Mouse (Mus musculus): ENCODE data around the gene 5031439G07Rik. TPM values are rescaled to one million over a fixed set of nuclear protein-coding genes. Genes with fewer than 3 reads are reported as not detected.

Gene 5031439G07Rik
- polyA plus RNA-seq, 1 experiment from 2014 or later = 12.6 TPM

DNA sequence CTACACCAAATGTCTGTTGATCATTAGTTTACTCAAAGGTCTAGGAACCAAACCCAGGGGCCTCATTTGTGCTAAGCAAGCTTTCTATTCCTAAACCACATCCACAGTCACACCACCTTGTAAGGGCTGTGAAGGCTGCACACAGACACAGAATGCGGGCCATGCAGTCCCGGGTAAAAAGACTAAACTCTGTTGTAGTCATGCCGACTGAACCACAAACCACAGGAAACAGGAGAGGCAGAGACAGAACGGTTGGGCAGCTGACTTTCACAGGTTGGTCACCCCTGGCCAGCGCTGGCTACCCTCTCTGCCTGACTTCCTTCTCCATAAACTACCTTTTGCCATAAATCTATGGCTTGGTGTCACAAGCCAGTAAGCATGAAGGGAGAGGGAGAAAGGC, 23.6 kb downstream of the 5031439G07Rik start:
- no peaks in the 10 kb centered on the region for H3K9me3 ChIP-seq
- H3K4me3 ChIP-seq (replicated peaks) = no peak overlapping the region
- H3K27me3 ChIP-seq (replicated peaks) = no peaks in the 10 kb centered on the region
- ATAC-seq = no peak
- no peaks in the 10 kb centered on the region; the same call in 1 of the 2 replicates for H3K4me1 ChIP-seq (replicated peaks)
- H3K9ac ChIP-seq = no peak overlapping the region
- WGBS = 60% methylated on average over 5 of the region's 5 CpGs
- no peaks in the 10 kb centered on the region; the same call in 1 of the 2 replicates for H3K36me3 ChIP-seq
- no peak overlapping the region for H3K27ac ChIP-seq
- no peak overlapping the region for H3K4me2 ChIP-seq (replicated peaks)

- no peak for ATAC-seq
- 84% methylated on average over 2 of the region's 2 CpGs for WGBS
These were observed 25.8 kb downstream of the 5031439G07Rik start for GRCm38 (mm10) chr15:84962518-84962917.

DNA sequence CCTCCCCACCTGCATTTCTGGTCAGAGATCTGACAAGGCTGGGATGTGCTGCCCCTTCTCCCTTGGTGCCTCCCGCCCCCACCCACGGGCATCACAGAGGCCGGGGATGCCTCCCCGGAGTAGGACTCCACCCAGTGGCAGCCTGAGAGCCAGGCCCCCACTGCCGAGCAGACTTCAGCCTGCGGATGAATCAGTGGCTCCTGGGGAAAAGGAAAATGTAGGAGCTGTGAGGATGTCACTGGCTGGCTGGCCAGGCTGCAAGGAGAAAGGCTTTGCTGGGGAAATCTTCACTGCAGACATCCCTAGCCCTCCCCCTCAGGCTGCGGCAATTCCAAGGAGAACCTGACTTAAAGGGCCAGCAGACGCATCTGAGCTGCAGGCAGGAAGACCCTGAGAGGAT, 27.7 kb downstream of the 5031439G07Rik start:
- WGBS = 32% methylated on average over 7 of the region's 8 CpGs
- Histone ChIP-seq H3K36me3 (peaks cover 5% of the 10 kb centered on the region; the same call in 1 of the 2 replicates), H3K4me2 (replicated peaks) (no peak overlapping the region), H3K27ac (no peak overlapping the region), H3K4me3 (replicated peaks) (no peak overlapping the region), H3K4me1 (replicated peaks) (no peaks in the 10 kb centered on the region; the same call in 1 of the 2 replicates), H3K9me3 (no peaks in the 10 kb centered on the region), H3K27me3 (replicated peaks) (no peaks in the 10 kb centered on the region), H3K9ac (no peak overlapping the region)
- ATAC-seq = no peak

More at GRCm38 (mm10) chr15:84962518-84962917, 25.8 kb downstream of the 5031439G07Rik start:
- H3K4me2 ChIP-seq (replicated peaks) = no peak overlapping the region
- no peaks in the 10 kb centered on the region; the same call in 1 of the 2 replicates for H3K4me1 ChIP-seq (replicated peaks)
- H3K27ac ChIP-seq = no peak overlapping the region
- H3K27me3 ChIP-seq (replicated peaks) = no peaks in the 10 kb centered on the region
- no peak overlapping the region for H3K9ac ChIP-seq
- H3K9me3 ChIP-seq = no peaks in the 10 kb centered on the region
- H3K4me3 ChIP-seq (replicated peaks) = no peak overlapping the region
- H3K36me3 ChIP-seq = peaks cover 5% of the 10 kb centered on the region; the same call in 1 of the 2 replicates

- H3K36me3 ChIP-seq = peaks cover 12% of the 10 kb centered on the region; the same call in 1 of the 2 replicates
- no peak overlapping the region for H3K27ac ChIP-seq
- H3K9me3 ChIP-seq = no peaks in the 10 kb centered on the region
- H3K4me1 ChIP-seq (replicated peaks) = no peaks in the 10 kb centered on the region; the same call in 1 of the 2 replicates
- H3K9ac ChIP-seq = no peak overlapping the region
- ATAC-seq = no peak
- H3K27me3 ChIP-seq (replicated peaks) = no peaks in the 10 kb centered on the region
- no peak overlapping the region for H3K4me3 ChIP-seq (replicated peaks)
- H3K4me2 ChIP-seq (replicated peaks) = no peak overlapping the region
- 72% methylated on average over 6 of the region's 6 CpGs for WGBS
These were observed 28.5 kb downstream of the 5031439G07Rik start for GRCm38 (mm10) chr15:84959891-84960290.

DNA sequence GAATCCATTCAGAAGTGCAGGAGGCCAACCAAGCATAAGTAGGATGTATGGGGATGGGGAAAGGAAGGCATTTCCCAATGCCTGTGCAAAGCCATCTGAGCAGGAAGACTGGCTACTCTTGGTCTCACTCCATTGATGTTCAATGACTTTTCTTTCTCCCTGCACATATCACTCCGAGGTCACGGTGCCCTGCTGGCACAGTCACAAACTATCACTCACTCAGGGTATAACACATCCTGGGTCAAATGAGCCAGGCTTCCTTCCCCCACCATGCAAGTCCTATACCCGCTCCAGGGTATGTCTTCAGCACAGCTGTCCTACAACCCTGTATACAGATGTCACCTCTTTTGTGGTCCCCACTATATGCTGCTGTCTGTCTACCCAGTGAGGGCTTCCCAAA, 30.0 kb downstream of the 5031439G07Rik start:
- H3K4me2 ChIP-seq (replicated peaks) = no peak overlapping the region
- H3K9me3 ChIP-seq = no peaks in the 10 kb centered on the region
- peaks cover 16% of the 10 kb centered on the region; the same call in 1 of the 2 replicates for H3K36me3 ChIP-seq
- H3K4me1 ChIP-seq (replicated peaks) = no peaks in the 10 kb centered on the region; the same call in 1 of the 2 replicates
- H3K27ac ChIP-seq = no peak overlapping the region
- ATAC-seq = no peak
- 90% methylated on average over 3 of the region's 3 CpGs for WGBS
- no peak overlapping the region for H3K9ac ChIP-seq
- H3K27me3 ChIP-seq (replicated peaks) = no peaks in the 10 kb centered on the region
- no peak overlapping the region for H3K4me3 ChIP-seq (replicated peaks)

- no peaks in the 10 kb centered on the region for H3K27me3 ChIP-seq (replicated peaks)
- H3K4me3 ChIP-seq (replicated peaks) = no peak overlapping the region
- no peak overlapping the region for H3K27ac ChIP-seq
- ATAC-seq = no peak
- H3K36me3 ChIP-seq = peaks cover 21% of the 10 kb centered on the region; the same call in 1 of the 2 replicates
- no peak overlapping the region for H3K9ac ChIP-seq
- H3K4me1 ChIP-seq (replicated peaks) = no peaks in the 10 kb centered on the region; the same call in 1 of the 2 replicates
- no peaks in the 10 kb centered on the region for H3K9me3 ChIP-seq
- WGBS = 44% methylated on average over 3 of the region's 3 CpGs
- H3K4me2 ChIP-seq (replicated peaks) = no peak overlapping the region
These were observed 30.5 kb downstream of the 5031439G07Rik start for GRCm38 (mm10) chr15:84957851-84958250.

DNA sequence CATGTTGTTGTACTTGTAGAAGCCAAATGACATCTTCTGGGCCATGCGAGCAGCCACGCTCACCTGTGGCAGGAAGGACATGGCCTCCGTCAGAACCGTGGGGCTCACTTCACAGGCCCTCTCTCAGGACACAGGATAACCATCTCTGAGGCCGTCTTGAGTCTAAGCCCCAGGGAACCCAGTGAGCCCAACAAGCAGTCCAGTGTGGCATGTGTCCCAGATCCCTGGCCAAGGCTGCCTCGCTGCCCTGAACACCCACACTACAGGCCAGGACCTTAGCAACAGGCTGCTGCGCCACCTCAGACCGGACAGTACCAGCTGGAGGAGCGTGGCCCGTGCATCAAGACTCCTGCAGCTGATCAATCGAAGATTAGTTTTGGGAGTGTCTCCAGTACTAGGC, 35.1 kb downstream of the 5031439G07Rik start:
- Histone ChIP-seq H3K4me2 (replicated peaks) (no peak overlapping the region), H3K9ac (no peak overlapping the region), H3K27ac (no peak overlapping the region), H3K4me1 (replicated peaks) (no peaks in the 10 kb centered on the region), H3K9me3 (no peaks in the 10 kb centered on the region), H3K36me3 (peaks cover 19% of the 10 kb centered on the region; the same call in 1 of the 2 replicates), H3K4me3 (replicated peaks) (no peak overlapping the region), H3K27me3 (replicated peaks) (no peaks in the 10 kb centered on the region)
- 92% methylated on average over 11 of the region's 11 CpGs for WGBS
- ATAC-seq = no peak

DNA sequence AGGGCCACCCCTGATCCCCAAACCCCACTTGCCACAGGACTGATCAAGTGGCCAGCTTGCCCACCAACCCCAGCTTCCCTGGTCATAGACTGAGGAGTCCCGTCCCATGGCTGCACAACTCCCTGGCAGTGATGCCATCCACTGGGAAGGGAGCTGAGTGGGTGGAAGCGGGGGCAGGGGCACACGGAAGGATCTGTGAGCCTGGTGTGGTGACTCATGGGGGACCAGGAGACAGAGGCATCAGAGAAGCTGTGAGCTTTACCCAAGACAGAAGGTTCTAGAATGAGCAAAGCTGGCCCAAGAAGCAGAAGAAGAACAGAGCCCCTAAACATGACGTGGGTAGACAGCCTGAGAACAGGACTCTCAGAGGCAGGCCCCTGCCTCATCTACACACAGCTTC, 38.3 kb downstream of the 5031439G07Rik start:
- H3K4me2 ChIP-seq (replicated peaks) = no peak overlapping the region
- no peak overlapping the region for H3K27ac ChIP-seq
- H3K9ac ChIP-seq = no peak overlapping the region
- H3K4me3 ChIP-seq (replicated peaks) = no peak overlapping the region
- H3K9me3 ChIP-seq = no peaks in the 10 kb centered on the region
- 86% methylated on average over 4 of the region's 4 CpGs for WGBS
- peaks cover 13% of the 10 kb centered on the region; the same call in 1 of the 2 replicates for H3K36me3 ChIP-seq
- ATAC-seq = no peak
- H3K4me1 ChIP-seq (replicated peaks) = no peaks in the 10 kb centered on the region
- no peaks in the 10 kb centered on the region for H3K27me3 ChIP-seq (replicated peaks)

GRCm38 (mm10) chr15:84948990-84949389, 39.4 kb downstream of the 5031439G07Rik start:
- Histone ChIP-seq H3K4me1 (replicated peaks) (no peaks in the 10 kb centered on the region), H3K4me3 (replicated peaks) (no peak overlapping the region), H3K4me2 (replicated peaks) (no peak overlapping the region), H3K27me3 (replicated peaks) (no peaks in the 10 kb centered on the region), H3K36me3 (peaks cover 13% of the 10 kb centered on the region; the same call in 1 of the 2 replicates), H3K9me3 (no peaks in the 10 kb centered on the region), H3K27ac (no peak overlapping the region), H3K9ac (no peak overlapping the region)
- 89% methylated on average over 14 of the region's 14 CpGs for WGBS
- no peak for ATAC-seq

DNA sequence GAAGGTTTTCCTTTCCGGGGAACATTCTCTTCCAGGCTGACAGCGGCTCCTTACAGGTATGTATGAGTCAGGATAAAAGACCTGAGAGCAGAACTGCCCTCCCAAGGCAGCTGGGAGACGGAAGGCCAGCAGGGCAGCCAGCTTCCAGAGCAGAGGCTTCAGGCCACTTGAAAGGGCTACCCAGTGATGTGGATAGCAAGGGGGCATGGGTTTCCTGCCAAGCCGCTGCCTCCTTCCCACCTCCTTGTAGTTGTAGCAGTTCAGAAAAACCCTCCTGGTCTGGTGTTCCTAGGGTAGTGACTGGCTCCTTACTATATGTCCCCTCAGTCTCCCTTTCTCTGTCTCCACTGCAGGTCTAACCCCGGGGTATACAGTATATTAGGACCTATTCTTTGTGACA, 44.0 kb downstream of the 5031439G07Rik start:
- H3K4me1 ChIP-seq (replicated peaks) = no peaks in the 10 kb centered on the region
- H3K9ac ChIP-seq = no peak overlapping the region
- 78% methylated on average over 5 of the region's 5 CpGs for WGBS
- no peak overlapping the region for H3K4me2 ChIP-seq (replicated peaks)
- H3K27ac ChIP-seq = no peak overlapping the region
- H3K9me3 ChIP-seq = no peaks in the 10 kb centered on the region
- no peak overlapping the region for H3K4me3 ChIP-seq (replicated peaks)
- ATAC-seq = no peak
- H3K27me3 ChIP-seq (replicated peaks) = no peaks in the 10 kb centered on the region
- peaks cover 21% of the 10 kb centered on the region for H3K36me3 ChIP-seq

DNA sequence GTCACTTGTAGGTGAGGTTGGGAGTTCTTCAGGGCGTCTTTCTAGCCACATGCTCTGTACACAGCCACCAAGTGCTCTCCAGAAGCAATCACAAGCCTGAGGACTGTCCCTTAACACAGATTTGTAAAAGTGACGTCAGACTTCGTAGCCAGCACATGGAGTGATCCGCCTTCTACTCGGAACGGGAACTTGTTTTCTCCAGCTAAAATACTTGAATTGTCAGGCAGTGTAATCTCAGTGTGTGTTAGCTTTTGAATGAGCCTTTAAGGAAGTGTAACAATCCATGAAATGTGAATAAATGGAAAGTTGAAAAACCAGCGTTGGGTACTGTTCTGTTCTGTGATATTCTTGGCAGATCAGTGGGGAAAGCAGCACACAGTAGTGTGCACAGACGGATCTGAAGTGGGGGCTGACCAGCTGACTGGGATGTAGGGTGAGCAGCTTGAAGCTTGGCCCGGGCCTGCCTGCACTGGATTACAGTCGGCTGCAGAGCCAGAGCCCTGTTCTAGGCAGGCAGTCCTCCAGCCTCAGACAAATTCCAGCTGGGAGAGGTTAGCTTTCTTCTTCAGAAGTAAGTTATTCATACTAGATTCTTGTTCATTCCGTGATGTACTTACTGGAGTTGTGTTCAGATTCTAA, 45.6 kb downstream of the 5031439G07Rik start:
- peaks cover 36% of the 10 kb centered on the region for H3K36me3 ChIP-seq
- H3K9me3 ChIP-seq = no peaks in the 10 kb centered on the region
- no peak overlapping the region for H3K4me2 ChIP-seq (replicated peaks)
- no peak for ATAC-seq
- no peak overlapping the region for H3K9ac ChIP-seq
- no peak overlapping the region for H3K27ac ChIP-seq
- no peaks in the 10 kb centered on the region for H3K4me1 ChIP-seq (replicated peaks)
- WGBS = 76% methylated on average over 11 of the region's 11 CpGs
- H3K27me3 ChIP-seq (replicated peaks) = no peaks in the 10 kb centered on the region
- H3K4me3 ChIP-seq (replicated peaks) = no peak overlapping the region

DNA sequence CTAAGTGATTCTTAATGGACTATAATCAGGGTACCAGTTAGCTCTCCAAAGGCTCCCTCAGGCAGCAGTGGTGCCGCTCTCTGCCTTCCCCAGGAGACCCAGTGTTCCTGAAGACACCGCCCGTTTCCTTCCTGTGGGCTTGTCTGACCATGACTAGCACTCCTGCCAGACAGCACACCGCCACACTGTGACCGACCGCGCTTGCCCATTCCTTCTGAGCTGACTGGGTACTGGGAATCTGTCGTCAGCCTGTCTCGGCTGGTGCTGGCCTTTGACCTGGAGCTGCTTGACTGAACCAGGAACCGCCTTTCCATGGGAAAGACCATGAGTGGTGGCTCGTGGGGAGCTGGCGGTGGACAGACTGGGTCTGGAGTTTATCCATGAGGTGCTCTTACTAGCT, 48.2 kb downstream of the 5031439G07Rik start:
- peaks cover 59% of the 10 kb centered on the region for H3K36me3 ChIP-seq
- no peak for ATAC-seq
- 72% methylated on average over 12 of the region's 12 CpGs for WGBS

GRCm38 (mm10) chr15:84934901-84935300, 53.5 kb downstream of the 5031439G07Rik start:
- H3K9me3 ChIP-seq = no peaks in the 10 kb centered on the region
- no peak overlapping the region for H3K4me2 ChIP-seq (replicated peaks)
- WGBS = 87% methylated on average over 16 of the region's 16 CpGs
- no peak for ATAC-seq
- H3K36me3 ChIP-seq = peaks cover 71% of the 10 kb centered on the region
- H3K4me3 ChIP-seq (replicated peaks) = no peak overlapping the region
- H3K4me1 ChIP-seq (replicated peaks) = no peaks in the 10 kb centered on the region
- H3K27ac ChIP-seq = no peak overlapping the region
- H3K27me3 ChIP-seq (replicated peaks) = no peaks in the 10 kb centered on the region
- H3K9ac ChIP-seq = no peak overlapping the region

More for the DNA sequence above, 48.2 kb downstream of the 5031439G07Rik start:
- Histone ChIP-seq H3K4me1 (replicated peaks) (no peaks in the 10 kb centered on the region), H3K4me3 (replicated peaks) (no peak overlapping the region), H3K9ac (no peak overlapping the region), H3K27me3 (replicated peaks) (no peaks in the 10 kb centered on the region), H3K4me2 (replicated peaks) (no peak overlapping the region), H3K9me3 (no peaks in the 10 kb centered on the region), H3K27ac (no peak overlapping the region)
